Mouse (Mus musculus): ENCODE measurements around the gene Dcbld1.

The Dcbld1 gene

DNA sequence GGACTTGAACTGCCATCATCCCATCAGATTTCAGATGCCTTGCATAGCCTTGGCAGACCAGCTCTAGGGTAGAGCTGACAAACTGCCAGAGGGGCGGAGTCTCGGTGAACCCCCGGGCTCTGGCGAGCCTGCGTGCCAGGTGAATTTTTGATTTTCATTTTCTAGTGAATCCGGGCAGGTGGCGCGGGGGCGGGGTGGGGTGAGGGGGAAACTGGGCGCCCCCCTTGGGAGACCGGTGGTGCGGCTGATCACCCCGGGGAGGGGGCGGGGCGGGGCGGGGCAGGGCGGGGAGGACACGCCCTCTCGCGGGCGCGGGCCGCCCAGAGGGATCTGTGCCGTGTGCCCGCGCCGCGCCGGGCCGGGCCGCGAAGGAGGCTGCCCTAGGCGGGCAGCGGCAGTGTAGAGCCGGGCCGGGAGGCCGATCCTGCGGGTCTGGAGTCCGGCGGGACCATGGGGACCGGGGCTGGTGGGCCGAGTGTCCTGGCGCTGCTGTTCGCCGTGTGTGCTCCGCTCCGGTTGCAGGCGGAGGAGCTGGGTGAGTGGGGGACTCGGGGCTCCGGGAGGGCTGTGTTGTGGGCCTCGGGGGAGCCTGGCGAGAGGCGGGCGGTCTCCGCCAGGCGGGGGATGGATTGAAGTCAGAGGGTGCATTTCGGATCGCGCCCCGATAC, at the start of gene Dcbld1:
Dcbld1 (plus strand) TSS at position 319 of the 668 bp plus-strand sequence.
- DNase-seq (ENCODE audit: low read depth, low spot score), result peak; percentile 33

DNA sequence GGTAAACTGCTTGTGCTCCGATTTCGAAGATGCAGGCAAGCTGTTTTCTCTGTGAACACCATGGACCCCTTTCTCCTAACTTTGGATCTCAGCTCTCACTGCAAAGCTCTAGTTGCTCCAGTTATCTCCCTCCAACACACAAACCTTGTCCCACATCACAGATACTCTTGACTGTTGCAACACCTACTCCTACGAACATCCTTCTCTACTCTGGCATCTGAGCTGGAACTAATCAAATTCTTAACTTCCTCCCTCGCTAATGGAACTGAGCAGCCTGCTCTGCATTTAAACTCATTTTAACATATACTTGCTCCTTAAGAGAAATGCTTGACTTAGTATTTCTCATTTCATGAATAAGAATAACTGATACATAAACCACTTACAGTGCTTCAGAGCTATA, 47.5 kb upstream of the Dcbld1 start:
- no peak for DNase-seq (ENCODE audit: low read depth, low spot score)

DNA sequence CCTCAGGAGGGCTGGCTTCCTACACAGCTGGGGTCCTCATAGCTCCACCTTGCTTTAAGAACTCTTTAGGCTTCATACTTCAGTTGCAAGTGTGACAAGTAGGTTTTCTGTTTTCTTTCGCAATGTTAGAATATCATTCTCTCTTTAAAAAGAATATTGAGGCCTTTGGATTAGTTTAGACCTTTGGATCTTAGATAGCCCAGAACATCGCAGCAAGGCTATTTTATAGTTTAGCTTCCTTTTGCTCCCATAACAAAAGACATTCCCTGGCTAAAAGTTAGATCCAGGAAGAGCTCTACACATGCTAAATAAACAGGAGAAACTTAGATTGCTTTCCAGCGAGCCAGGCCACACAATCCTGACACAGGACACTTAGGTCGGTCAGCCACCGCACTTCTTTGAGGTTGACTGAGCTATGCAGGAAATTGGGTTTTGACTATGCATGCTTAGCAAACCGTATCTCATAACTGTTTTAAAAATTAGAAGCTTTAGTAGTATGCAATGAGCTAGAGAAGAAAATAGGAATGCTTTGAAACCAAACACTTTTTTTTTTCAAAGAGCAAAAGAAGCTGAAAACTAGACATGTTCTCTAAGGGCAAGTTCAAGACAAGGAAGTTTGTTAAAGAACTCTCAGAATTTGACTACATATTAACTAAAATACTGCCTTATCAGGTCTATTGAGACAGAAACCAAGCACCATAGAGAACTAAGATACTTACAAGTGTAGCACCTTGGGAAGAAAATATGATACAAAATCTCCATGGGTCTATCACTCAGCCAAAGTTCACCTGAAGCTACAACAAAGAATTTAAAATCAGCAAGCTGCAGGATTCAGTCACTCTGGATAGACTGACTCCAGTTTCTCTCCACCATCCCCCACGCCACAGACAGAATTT, 38.2 kb upstream of the Dcbld1 start, which contains the start of gene Ros1:
Ros1 (minus strand) TSS at position 288 of the 896 bp plus-strand sequence.
- DNase-seq (ENCODE audit: low read depth, low spot score), result no peak

DNA sequence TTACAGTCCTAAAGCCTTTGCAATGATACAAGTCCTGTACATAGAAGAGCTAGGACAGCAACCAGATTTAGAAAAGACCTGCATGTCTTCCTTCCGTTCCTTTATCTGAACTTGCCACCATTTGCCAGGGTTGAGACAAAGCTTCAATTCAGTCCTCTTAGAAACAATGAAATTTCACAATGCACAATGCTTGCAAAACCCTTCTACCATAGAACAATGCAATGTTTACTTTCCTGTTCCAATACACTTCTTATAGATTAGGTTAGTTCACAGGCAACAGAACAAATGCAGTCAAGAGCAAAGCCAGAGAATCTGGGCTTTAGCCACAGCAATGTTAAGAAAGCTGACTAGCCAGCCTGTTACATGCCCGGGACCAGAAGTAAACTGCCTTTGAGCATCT, 29.4 kb upstream of the Dcbld1 start:
- DNase-seq (ENCODE audit: low read depth, low spot score), result no peak

DNA sequence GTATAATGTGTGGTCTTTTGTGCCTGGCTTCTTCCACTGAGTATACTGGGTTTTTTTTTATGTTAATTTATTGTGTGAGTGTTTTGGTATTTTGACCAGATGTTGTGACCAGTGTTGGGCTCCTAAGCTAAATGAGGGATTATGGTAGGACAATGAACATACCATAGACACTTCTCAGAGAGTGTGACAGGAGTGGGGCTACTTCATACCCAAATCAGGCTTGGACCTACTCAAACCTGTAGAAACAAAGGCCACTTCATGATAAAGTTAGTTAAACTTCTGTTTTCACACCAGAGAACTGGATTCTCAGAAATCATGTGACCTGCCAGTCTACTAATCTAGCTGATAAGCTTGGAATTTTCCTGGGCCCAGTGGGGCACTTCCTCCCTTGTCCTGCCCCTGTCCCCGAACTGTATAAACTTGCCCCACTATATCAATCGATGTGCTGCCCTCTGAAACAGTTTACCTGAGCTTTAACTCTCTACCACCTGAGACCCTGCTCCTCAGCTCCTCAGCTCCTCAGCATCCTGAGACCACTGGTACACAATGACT, 18.1 kb upstream of the Dcbld1 start:
- DNase-seq (ENCODE audit: low read depth, low spot score), result no peak

DNA sequence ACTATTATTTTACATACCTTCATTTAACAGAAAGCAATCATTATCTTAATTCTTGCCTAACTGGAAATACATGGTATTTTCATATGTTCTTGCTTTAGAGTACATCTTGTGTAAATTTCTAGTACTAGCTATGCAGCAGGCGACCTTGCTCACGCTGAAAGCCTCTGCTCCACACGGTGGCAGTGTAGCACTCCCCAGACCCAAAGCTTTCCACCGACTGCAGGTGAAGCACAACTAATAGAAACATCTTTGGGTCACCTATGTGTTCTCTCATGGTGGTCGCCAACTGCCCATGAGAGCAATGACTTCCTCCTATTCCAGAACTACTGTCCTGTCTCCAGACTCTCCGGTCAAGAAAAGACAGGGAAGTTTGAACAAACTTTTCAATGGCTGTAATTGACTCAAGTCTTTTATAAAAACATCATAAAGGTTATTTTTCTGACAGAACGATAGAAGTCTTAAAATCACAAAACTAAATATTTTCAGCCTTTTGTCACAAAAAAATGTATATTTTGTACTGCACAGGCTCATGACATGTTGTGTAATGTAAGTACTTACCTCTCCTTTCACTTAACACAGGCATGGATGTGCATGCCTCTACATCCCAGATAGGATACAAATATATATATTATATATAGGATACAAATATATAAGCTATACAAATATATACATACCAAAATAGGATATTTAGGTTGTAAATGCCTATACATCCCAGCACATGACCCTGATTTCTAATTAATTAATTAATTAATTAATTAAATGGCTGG, 16.4 kb upstream of the Dcbld1 start:
- DNase-seq (ENCODE audit: low read depth, low spot score), result peak; percentile 12

DNA sequence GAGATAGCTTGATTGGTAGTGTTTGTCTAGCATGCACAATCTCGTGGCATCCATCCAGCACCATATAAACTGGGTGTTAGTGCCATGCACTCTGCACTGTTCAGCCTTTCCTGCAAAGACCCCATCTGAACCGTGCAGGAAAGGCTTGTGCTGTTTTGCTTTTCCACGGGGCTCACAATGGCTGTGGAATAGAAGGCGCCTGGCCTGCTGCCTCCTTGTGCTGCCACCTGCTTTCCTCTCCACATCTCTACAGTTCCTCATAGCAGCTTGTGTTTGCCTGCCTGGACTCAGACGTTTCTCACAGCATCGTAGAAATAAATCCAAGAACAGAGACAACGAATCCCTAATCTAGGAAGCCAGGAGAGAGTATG, 15.9 kb upstream of the Dcbld1 start:
- DNase-seq (ENCODE audit: low read depth, low spot score), result no peak

DNA sequence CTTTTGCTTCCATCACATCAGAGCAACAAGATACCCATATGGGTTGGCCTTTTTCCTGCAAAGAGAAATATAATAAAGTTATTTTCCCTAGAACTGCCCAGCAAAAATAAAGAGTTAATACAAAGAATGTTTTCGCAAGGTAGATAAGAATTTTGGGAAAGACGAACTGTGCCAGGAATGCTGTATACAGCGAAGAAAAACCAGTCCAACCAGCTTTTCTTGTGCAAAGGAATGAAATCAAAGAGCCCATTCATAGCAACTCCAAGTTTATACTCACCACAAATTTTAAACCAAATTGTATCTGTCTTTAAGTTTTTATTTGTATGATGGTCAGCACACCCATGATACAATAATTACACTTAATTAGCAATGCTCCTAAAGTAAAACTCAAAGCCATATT, 13.8 kb upstream of the Dcbld1 start:
- no peak for DNase-seq (ENCODE audit: low read depth, low spot score)

DNA sequence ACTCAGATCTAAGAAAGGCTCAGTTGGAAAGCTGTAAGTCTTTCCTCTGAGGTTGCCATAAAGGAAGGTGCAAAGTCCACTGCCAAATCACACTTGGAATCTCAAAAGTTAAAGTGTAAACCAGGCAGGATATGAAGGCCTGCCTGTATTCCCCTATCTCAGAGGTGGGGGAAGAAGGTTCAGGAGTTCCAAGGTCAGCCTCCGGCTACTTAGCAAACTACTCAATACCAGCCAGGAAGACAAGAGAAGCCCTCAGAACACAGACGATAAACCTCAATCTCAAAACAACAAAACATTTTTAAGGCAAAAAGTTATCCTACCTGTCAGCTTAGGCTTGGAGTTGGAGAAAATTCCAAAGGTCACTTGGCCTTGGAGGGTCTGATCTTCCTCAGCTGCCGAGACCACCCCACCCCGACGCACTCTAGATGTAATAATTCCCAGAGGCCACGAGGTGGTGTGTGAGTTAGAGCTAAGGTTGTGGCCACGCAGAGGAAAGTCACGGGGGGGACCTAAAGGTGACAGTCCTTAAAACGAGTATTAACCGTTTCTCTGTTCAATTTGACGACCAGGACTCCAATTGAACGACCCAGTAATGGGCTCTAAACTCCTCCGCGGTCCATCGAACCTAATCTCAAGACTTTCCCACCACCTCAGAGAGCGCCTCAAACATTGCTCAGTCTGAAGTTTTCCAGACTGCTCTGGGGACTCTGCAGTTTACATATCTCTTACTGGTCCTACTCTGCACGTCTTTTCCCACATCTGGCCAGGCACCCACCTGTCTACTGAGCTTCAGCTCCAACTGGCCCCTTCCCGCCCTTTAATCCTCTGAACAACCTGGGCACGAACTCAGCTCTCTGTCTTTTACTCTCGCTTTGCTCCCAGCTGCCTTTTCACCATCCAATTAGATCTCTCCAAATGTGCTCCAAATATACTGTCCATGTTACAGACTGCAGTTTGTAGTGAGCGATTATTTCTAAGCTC, 933 bp upstream of the Dcbld1 start:
- peak; percentile 12 for DNase-seq (ENCODE audit: low read depth, low spot score)

DNA sequence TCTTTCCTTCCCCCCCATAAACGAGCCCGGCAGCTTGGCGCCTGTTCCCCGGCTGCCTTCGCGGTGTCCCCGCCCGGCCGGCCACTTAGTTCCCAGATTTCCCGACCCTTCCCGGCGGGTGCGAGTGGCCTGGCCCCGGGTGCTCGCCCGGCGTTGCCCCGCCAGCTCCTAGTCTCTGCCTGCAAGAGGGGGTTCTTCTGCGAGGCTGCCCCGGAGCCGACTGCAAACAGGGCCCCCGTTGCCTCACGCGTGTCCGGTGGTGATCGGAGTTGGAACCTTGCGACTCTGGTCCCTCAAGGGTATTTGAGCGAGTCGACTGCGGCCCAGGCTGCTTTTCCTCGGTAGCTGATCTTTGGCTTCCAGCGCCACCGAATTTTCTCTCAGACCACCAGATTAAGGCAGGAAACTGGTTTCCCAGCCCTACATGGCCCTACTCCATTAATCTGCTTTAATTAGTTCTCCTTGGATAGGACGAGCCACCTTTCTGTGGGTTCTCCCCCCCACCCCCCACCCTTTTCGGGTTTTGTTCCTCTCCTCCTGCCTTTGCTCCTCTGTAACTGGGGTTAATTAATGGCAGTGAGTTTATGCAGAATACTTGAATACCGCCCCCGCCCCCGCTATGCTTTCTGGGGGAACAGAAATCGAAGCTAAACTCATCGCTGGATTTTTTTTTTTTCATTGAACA, 692 bp downstream of the Dcbld1 start:
- peak; percentile 9 for DNase-seq (ENCODE audit: low read depth, low spot score)

DNA sequence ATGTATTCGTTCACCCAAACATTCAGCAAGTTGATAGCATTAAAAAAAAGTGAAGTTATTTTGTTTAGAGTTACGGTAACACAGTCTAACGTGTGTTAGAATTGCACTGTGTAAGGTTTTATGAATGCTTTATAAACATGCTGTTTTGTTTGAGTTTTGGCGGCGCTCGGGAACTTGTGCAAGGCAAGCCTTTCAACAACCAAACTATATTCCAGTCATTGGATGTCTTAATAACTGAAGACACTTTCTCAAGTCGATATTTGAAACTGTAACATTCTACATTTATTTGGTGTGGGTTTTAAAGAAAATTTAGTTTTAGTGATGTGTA, 1.2 kb downstream of the Dcbld1 start:
- no peak for DNase-seq (ENCODE audit: low read depth, low spot score)

DNA sequence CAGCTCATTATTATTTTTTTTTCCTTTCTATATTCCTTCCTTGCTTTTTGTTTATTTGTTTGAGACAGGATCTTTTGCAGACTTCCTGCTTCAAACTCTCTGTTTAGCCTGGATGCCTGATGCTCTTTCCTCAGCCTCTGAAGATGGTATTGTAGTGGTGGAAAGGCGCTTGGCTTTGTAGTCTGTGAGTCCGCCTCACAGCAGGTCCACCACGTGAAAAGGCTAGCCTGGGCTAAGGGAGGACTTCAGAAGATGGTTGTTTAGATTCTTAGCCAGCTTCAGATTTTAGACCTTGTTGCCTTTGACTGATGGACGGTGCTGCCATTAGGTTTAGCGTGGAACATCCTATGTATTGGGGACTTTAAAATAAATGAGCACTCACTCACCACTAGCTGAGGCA, 2.0 kb downstream of the Dcbld1 start:
- no peak for DNase-seq (ENCODE audit: low read depth, low spot score)

DNA sequence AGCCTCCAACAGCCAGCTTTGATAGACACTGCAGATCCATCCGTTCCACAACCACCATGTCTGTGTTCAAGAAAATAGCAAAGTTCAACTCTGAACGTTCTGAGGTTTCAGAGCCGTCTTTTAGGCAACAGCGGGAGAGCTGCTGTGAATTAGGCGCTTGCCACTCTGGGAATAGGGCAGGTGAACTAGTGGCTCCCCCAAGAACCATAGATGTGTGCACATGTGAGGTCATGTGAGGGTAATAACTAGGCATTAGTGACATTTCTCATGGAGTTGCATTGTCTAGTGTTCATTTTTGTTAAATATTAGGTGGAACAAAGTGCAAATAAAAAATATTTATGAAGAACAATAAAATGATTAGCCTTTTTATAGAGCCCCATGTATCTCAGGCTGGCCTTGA, 8.6 kb downstream of the Dcbld1 start:
- no peak for DNase-seq (ENCODE audit: low read depth, low spot score)

DNA sequence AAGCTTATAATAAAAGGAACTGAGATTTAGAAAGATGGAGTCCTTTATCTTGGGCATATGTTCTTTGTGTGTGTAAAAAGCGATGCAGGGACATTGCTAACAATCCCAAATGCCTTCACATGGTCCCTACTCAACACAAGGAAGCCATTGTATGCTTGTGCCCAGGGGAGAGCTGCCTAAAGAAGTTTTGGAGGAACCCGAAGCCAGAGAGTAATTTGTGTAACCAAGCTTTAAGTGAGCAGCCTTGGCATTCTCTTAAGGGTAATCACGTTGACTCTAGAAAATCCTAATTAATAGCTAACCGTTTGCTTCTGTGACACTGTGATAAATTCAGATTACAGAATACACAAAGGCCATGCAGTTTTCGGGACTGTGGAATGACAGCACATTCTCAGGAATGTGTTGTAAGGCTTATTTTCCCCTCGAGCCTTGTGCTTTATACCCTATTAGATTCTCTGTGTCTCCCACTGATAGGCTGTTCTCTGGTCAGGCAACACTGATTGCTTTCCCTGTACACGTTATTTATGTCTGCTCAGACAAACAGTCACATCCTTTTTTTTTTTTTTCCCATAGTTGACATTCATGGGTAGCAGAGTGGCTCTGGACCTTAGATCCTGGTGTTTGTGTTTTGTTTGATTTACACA, 9.4 kb downstream of the Dcbld1 start:
- DNase-seq (ENCODE audit: low read depth, low spot score), result no peak

DNA sequence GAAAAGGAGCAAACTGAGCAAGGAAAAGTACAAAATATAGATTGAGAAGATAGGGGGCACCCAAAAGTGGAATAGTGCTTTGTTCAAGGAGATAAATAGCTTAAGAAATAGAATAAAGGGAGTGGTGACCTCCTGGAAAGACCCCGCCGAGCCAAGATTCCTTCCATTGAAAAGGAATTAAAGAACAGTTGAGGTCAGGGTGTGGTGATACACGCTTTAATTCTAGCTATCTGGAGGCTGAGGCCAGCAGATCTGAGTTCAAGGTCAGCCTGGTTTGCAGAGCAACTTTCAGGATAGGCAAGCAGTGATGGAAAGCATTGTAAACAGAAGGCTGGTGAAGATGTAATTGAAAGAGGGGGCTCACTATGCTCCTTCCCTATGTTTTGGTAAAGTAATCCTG, 12.8 kb downstream of the Dcbld1 start:
- no peak for DNase-seq (ENCODE audit: low read depth, low spot score)

DNA sequence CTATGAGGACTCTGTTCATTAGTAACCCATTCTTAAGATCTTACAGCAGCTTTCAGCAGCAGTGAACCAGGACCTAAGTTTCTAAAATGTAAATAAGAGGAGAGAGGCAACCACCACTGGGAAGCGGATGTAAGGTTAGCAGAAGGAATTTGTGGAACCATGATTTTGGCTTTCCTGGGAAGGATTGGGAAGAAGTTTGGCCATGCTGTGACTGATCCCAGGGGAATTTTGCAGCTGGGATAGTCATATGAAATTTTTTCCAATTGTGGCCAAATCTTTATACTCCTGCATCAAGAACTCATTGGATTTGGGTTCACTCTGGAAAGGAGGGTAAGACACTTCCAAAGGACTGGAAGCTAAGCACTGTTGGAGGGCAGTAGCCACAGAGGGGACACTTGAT, 18.8 kb downstream of the Dcbld1 start:
- DNase-seq (ENCODE audit: low read depth, low spot score), result no peak

DNA sequence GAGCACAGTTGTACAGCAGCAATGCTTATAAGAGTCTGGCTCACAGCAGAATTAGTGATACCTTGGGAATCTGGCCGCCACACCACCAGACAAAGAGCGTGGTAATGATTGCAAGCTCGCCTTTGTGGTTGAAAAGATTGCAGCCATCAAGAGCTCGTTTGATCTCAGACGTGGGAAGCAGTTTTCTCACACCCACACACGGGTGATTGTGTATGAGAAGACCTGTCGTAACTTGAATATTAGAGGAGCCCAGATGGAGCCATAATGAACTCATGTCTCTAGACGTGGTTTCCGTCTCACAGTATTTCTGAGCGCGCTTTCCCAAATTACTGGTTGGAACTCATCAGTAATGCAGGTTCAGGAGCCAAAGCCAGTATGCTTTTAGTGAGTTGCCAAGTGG, 20.0 kb downstream of the Dcbld1 start:
- no peak for DNase-seq (ENCODE audit: low read depth, low spot score)

DNA sequence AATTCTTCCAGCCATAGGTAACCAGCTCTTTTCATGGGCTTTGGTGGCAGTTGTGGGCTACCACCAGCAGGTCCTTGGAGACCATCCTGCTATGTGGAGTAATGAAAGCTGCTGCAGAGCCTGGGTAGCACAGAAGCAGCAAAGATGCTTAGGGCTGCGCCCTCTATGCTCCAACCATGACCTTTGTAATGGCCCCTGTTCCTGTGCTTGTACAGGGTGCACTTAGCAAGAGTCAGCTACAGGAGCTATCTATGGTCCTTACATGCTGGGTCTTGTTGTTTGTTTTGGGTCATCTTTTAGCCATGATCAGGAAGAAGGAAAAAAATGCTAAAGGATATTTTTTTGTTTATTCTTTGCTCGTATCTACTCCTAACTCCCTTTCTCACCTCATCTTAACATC, 24.3 kb downstream of the Dcbld1 start:
- no peak for DNase-seq (ENCODE audit: low read depth, low spot score)

DNA sequence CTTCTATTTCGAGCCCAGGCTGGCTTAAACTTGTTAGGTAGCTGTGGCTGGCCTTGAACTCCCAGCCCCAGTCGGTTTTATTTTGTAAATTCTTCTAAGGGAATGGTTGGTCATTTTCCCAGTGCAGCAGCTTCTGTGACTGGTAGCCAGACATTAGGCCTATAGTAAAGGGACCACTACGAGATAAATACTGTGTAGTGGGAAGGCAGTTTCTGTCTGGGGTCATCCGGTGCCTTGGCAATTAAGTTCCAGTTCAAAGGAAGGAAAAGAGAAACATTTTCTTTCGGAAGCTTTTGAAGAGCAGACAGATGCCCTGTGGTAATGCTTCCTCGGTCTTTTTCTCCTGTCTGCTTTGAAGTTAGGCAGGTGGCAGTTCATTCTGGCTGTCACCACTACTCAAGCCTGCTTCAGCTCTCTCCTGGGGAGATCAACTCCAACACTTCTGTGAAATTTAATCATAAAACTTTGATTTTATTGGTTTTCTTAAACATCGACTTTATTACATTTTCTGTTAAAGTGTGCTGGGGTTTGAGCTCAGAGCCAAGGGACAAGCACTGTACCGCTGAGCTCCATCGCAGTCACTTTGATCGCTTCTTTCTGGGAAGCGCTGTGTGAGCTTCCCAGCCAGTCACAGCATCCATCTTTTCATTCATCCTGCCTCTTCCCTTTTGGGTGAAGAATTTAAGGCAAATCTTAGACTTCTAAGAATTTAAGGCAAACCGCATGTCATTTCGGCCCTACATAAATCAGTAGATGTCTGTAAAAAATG, 24.9 kb downstream of the Dcbld1 start:
- DNase-seq (ENCODE audit: low read depth, low spot score), result no peak

Data from CD4-positive helper T cell, adult 2 months (primary cell).